Mouse (Mus musculus): ENCODE results near the gene 1700018F24Rik.

GRCm38 (mm10) chr5:145041628-145042027 lies 1.2 kb upstream of the 1700018F24Rik start:
- TF ChIP-seq CTCF (IDR thresholded peaks at IDR 0.05; ENCODE audit: borderline replicate concordance, insufficient read depth, low read depth, low read length), result no peak
- no peak for TF ChIP-seq POLR2A (IDR thresholded peaks at IDR 0.05; ENCODE audit: borderline replicate concordance, insufficient read depth, low read length)
